Mouse (Mus musculus): Measurements from ENCODE around the gene Ern1. TPM values are rescaled to one million over a fixed set of nuclear protein-coding genes. Genes with fewer than 3 reads are reported as not detected.
"Not testable (repeated sequence)": the region's sequence is repeated elsewhere in the genome, so short reads cannot be mapped to it uniquely, and the experiment has no call there.

Gene Ern1
- total RNA-seq, 1 experiment from 2014 or later = 82.3 TPM

DNA sequence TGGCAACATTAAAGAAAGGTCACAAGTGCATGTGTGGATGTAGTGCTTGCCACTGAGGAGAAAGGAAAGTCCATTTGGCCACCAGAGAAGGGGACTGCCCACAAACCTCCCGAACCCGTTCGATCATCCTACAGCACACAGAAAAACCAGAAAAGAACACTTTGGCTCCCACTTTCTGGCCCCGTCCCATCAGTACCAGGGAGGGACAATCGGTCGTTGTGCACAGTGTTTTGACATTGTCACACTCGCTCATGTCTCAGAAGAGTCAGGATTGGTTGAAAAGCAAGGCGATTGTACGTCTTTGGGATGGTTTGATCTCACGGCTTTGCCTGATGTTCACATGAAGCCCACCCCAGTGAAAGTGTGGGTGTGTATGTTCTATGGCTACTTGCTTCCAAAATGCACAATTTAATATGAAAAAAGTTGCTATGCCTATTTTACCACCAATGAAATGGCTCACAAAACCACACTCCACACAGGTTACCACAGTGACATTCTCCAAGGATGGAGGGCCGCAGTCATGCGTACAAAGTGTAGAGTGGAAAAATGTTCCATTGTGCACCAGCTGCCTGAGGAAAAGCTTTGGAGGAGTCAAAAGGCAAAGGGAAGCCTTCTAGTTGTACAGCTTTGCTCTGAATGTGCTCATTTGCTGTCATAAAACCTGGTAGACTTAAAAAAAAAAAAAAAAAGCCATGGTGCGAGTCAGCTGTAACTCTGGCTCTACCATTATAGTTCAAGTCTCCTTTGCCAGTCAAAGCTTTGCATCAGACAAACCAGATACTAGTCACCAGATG lies 15.2 kb upstream of the Ern1 start:
- DNase-seq = no peak

DNA sequence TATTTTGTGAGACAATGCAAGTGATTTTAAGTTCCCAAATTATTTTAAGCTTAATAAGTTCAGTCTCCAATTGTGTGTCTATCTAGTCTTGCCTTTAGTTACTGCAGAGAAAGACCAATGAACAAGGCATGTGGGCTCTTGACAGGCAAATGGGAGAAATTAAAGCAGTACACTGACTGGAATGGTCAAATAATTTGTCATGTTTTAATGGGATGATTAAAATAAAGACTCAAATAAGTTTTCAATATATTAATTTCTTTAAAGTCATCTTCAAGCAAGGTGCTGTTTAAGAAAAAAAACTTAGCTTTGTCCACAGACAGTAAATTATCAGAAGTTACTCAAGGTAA lies 14.5 kb upstream of the Ern1 start:
- no peak for DNase-seq

- peak; percentile 83 for DNase-seq
Observed at GRCm38 (mm10) chr11:106501308-106502158, 13.9 kb upstream of the Ern1 start.

- peak; percentile 95 for DNase-seq
Observed at GRCm38 (mm10) chr11:106500393-106501307, 13.0 kb upstream of the Ern1 start.

- DNase-seq = no peak
Observed at GRCm38 (mm10) chr11:106498739-106499379, 11.2 kb upstream of the Ern1 start.

- no peak for DNase-seq
Observed at GRCm38 (mm10) chr11:106497926-106498325, 10.3 kb upstream of the Ern1 start.

GRCm38 (mm10) chr11:106497009-106497408 lies 9.4 kb upstream of the Ern1 start:
- DNase-seq = not testable (repeated sequence)

GRCm38 (mm10) chr11:106492984-106493669 lies 5.5 kb upstream of the Ern1 start:
- no peak for DNase-seq

DNA sequence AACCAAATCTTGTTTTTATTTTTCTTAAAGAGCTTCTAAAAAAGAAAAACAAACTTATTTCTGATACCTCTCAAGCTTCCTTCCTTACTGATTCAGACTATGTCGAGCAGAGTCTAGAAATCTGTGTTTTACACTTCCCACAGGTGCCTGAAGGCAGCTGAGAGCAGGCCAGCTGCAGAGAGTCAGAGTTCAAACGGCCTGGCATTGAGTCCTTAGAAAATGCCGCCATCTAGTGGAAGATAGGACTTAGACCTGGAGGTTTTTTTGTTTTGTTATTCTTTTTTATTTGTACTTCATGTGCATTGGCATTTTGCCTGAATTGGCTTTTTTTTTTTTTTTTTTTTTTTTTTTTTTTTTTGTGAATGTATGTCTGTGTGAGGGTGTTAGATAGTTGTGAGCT lies 3.7 kb upstream of the Ern1 start:
- DNase-seq = peak; percentile 78

GRCm38 (mm10) chr11:106490600-106490999 lies 2.9 kb upstream of the Ern1 start:
- not testable (repeated sequence) for DNase-seq

DNA sequence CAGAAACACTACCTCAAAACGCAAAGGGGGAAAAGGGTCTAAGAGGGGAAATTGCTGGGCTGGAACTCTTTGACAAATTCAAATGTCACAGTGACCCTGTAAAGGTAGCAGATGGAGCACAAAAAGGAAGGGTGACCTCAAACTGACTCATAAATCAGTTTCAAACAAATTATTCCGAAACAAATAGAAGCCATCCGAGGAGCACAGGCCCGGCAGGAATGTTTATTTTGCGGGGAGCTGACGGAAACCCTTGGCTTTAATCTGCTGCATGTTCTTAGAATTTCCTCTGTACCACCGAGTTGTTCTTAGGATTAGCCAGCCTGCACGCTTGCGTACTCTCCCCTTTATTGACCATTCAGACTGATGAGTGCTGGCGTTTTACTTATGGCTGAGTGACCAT lies 2.4 kb upstream of the Ern1 start:
- peak; percentile 48 for DNase-seq

GRCm38 (mm10) chr11:106489036-106489693 lies 1.5 kb upstream of the Ern1 start:
- DNase-seq = peak; percentile 74

DNA sequence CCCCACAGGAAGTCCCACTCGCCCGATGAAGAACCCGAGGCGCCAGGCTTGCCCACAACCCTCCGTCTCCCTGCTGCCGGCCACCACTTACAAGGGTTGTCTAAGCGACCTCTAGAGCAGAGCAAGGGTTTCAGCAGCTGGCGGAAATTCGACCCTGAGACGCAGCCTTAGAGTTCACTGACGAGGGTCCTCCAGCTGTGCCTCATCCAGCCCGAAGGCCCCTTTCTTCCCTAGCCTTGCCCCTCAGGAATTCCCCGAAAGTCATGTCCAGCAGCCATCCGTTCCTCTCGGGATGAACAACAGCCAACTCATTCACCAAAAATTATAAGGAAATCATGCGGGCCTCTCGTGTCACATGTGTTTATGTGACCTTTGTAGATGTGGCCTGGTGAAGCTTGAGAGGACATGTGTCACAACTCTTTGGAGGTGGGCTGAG lies 492 bp upstream of the Ern1 start:
- DNase-seq = no peak

GRCm38 (mm10) chr11:106486866-106487732 lies 553 bp downstream of the Ern1 start:
- peak; percentile 71 for DNase-seq

DNA sequence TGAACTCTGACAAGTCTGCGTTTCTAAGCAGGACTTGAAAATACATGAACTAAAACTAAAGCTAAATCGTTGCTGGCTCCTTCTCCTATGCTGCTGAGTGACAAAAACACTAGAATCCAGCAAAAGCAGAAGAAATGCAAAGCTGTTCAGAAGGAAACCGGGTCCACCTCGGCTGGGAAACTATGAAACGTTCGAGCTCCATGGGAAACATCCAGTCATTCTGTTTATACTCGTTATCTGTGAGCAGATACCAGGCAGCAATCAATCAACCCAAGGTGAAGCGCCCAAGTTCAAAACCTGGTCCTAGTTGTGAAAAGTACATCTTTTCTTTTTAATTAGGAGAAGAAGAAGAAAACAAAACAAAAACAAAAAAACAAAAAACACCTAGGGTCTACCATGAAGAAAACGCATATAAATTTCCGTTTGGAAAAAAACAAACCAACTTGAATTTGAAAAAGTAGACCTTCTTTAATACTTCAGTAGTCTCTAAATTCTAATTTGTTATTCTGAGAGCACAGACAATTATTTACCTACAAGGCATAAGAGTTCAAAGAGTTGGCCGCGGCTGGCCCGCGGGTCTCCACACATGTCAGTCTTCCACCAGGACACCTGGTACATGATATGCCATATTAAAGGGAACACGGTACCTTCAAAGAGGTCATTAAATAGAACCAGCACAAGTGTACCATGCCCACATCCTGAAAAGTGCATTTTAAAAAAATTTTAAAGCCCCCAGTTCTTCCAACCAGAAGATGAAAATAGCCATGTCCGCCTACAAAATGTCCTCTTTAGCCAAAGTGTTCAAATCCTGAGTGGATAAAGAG lies 1.4 kb downstream of the Ern1 start:
- DNase-seq = peak; percentile 54

DNA sequence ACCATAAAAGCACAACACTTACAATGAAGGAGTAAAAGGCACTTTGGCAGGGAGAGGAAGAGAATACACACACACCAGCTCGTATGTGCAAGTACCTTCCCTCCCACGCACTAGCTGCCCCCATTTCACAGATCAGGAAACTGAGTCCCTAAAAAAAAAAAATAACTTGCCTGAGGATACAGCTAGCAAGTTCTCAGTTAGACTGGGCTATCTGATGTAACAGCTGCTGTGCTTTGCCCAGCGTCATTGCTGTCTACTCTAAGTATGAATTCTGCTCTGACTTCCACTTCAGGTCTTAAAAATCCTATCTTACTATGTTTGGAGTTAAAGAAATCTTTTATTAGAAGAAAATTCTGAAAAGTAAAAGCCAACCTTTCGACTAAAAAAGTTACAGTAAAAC lies 2.0 kb downstream of the Ern1 start:
- DNase-seq = no peak

- no peak for DNase-seq
Observed at GRCm38 (mm10) chr11:106484875-106485274, 2.8 kb downstream of the Ern1 start.

DNA sequence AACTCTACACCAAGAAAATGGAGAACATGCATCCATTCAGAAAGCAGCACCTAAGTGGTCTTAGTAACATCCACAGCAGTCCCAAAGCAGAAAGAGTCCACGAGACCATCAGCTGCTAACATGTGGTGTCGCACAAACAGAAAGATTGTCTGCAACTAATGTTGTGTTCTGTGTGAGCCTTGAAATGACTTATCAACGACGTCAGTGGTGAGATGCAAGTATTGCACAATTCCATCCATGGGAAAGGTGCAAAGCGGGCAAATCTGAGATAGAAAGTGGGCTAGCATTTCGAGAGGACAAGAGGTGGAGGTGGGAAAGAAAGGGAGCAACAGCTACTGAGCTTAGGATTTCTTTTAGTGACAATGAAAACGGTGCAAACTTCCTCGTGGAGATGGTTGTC lies 4.8 kb downstream of the Ern1 start:
- no peak for DNase-seq

- no peak for DNase-seq
Observed at GRCm38 (mm10) chr11:106481651-106482050, 6.0 kb downstream of the Ern1 start.
